Mouse (Mus musculus) embryonic fibroblast, embryonic 13.5 days (primary cell): ENCODE data around the gene Adgrf2.

Experiments
- CTCF ChIP-seq: IDR thresholded peaks from 2 replicates; pipeline ENCODE4 v1.5.1; 2011; ENCODE audit warnings: mild to moderate bottlenecking, control low read depth, low read length, moderate library complexity, borderline replicate concordance; ENCODE audit not compliant: insufficient read depth
- POLR2A ChIP-seq: IDR thresholded peaks from 2 replicates; pipeline ENCODE4 v1.6.1; 2011; ENCODE audit warnings: low read depth, mild to moderate bottlenecking, control low read depth, low read length, moderate library complexity

- TF ChIP-seq POLR2A (no peak), CTCF (no peak)
These were observed 48.8 kb upstream of the Adgrf2 start for GRCm38 (mm10) chr17:42790787-42791186.
